Mouse (Mus musculus) limb, embryonic 11.5 days (tissue): Measurements from ENCODE around the gene Etfdh. TPM values are rescaled to one million over a fixed set of nuclear protein-coding genes. Genes with fewer than 3 reads are reported as not detected.
A peak's percentile ranks its signal among the peaks of the same experiment; 100 is the strongest.

Source experiments
- ATAC-seq: fragments of 200-750 bp; cut with Nextera tagmentation; 2 replicates; pipeline ENCODE4 v1.8.0; 2017; ENCODE audit warnings: low read depth; ENCODE audit not compliant: insufficient number of reproducible peaks, low FRiP score, low TSS enrichment
- DNase-seq: peaks from one replicate; pipeline ENCODE4 v3.0.0-alpha.2; 2015; ENCODE audit warnings: low spot score
- H3K27ac ChIP-seq: fragments of 300-500 bp; sonication (generic); replicated peaks from 2 replicates; pipeline ENCODE4 v1.5.1; 2014; ENCODE audit warnings: low read depth, mild to moderate bottlenecking, low read length
- H3K27me3 ChIP-seq: fragments of 300-500 bp; sonication (generic); 2 replicates; pipeline ENCODE4 v1.6.1; 2014; ENCODE audit warnings: mild to moderate bottlenecking, low read length, mixed read lengths; ENCODE audit not compliant: control insufficient read depth, insufficient read depth
- H3K36me3 ChIP-seq: fragments of 300-500 bp; sonication (generic); 2 replicates; pipeline ENCODE4 v1.6.1; 2014; ENCODE audit warnings: mild to moderate bottlenecking, low read length, moderate library complexity, mixed read lengths; ENCODE audit not compliant: control insufficient read depth, insufficient read depth
- H3K4me1 ChIP-seq: fragments of 300-500 bp; sonication (generic); 2 replicates; pipeline ENCODE4 v1.6.1; 2014; ENCODE audit warnings: low read length, mixed read lengths; ENCODE audit not compliant: control insufficient read depth, insufficient read depth
- H3K4me2 ChIP-seq: fragments of 300-500 bp; sonication (generic); 2 replicates; pipeline ENCODE4 v1.6.1; 2014; ENCODE audit warnings: low read depth, mild to moderate bottlenecking, moderate library complexity; ENCODE audit not compliant: severe bottlenecking
- H3K4me3 ChIP-seq: fragments of 300-500 bp; sonication (generic); 2 replicates; pipeline ENCODE4 v1.5.1; 2014; ENCODE audit warnings: low read depth, low read length
- H3K9ac ChIP-seq: fragments of 300-500 bp; sonication (generic); 2 replicates; pipeline ENCODE4 v1.6.1; 2014; ENCODE audit warnings: mild to moderate bottlenecking, low read length
- H3K9me3 ChIP-seq: fragments of 300-500 bp; sonication (generic); 2 replicates; pipeline ENCODE4 v1.6.1; 2016; ENCODE audit warnings: low read length; ENCODE audit not compliant: control insufficient read depth
- WGBS: fragments of 180-500 bp; shearing (Covaris S2); extraction: QIAGEN DNeasy Blood & Tissue Kit; methylation state at CpG from one replicate; pipeline ENCODE4 v1.1.7; 2014; 5-methylcytosine and 5-hydroxymethylcytosine counted together
- polyA plus RNA-seq: library from polyadenylated mRNA; unstranded; fragments of >200 nt; fragmentation: Nextera tagmentation; extraction: Ambion mirVana; gene quantifications from 2 replicates; pipeline ENCODE4 v1.2.1, GENCODE M21; 2014

Etfdh gene
- polyA plus RNA-seq, 1 experiment from 2014 or later, result 46.6 TPM

DNA sequence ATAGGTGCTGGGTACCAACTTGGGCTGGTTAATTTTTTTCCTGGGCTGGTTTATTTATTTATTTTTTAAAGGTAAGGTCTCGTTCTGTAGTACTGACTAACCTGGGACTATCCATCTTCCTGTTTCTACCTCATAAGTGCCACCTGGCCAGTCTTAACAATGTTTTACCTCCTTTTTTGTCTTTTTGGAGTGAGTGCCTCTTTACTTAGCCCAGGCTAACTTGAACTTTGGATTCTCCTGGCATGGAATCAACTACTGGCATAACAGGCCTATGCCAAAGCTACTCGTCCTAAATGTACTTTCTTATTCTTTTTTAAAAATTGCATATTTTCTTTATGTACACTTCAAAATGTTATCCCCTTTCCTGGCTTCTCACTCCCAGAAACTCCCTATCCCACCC lies 39.6 kb downstream of the Etfdh start:
- Histone ChIP-seq H3K27me3 (no peaks in the 10 kb centered on the region), H3K36me3 (peaks cover 3% of the 10 kb centered on the region; the same call in 1 of the 2 replicates), H3K4me1 (0 out of 2 replicates have a peak, but pooled peaks cover 3% of the 10 kb centered on the region), H3K9ac (no peak overlapping the region), H3K27ac (no peak overlapping the region), H3K4me2 (no peak overlapping the region), H3K4me3 (no peak overlapping the region), H3K9me3 (no peaks in the 10 kb centered on the region)
- ATAC-seq (no peak), DNase-seq (no peak)
- 83% methylated on average over 2 of the region's 2 CpGs for WGBS

GRCm38 (mm10) chr3:79586804-79587203 lies 42.5 kb downstream of the Etfdh start:
- 8% methylated on average over 6 of the region's 6 CpGs for WGBS
- peak; percentile 96 for DNase-seq
- Histone ChIP-seq H3K4me3 (no peak overlapping the region), H3K4me2 (no peak overlapping the region), H3K9ac (no peak overlapping the region), H3K9me3 (no peaks in the 10 kb centered on the region), H3K27me3 (no peaks in the 10 kb centered on the region), H3K36me3 (no peaks in the 10 kb centered on the region), H3K4me1 (no peaks in the 10 kb centered on the region), H3K27ac (no peak overlapping the region)
- ATAC-seq, result peak; percentile 74

- ATAC-seq, result no peak
- Histone ChIP-seq H3K9me3 (no peaks in the 10 kb centered on the region), H3K27me3 (no peaks in the 10 kb centered on the region), H3K4me3 (no peak overlapping the region), H3K4me2 (no peak overlapping the region), H3K27ac (no peak overlapping the region), H3K9ac (no peak overlapping the region), H3K4me1 (0 out of 2 replicates have a peak, but pooled peaks cover 3% of the 10 kb centered on the region), H3K36me3 (no peaks in the 10 kb centered on the region)
- DNase-seq, result no peak
- WGBS, result 77% methylated on average over 5 of the region's 5 CpGs
Observed at GRCm38 (mm10) chr3:79579891-79580575, 49.3 kb downstream of the Etfdh start.

DNA sequence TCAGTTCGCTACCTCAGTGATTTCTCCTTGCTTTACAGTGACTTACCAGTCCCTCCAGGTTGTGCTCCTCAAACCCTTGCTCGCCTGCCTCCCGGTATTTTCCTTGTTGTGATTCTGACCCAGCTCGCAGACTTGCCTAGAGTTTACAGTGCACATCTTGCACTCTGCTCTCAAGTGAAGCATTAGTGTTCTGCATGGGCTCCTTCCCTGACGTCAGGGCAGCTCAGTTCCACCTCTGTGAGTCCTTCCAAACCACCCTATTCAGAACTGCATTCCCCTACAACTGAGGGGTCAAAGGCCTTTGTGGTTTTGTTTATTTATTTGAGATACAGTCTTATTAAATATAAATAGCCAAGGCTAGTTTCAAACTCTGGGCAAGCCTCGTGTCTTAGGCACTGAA lies 51.1 kb downstream of the Etfdh start:
- no peaks in the 10 kb centered on the region for H3K36me3 ChIP-seq
- H3K4me3 ChIP-seq, result no peak overlapping the region
- H3K27ac ChIP-seq, result no peak overlapping the region
- H3K4me2 ChIP-seq, result no peak overlapping the region
- no peak for DNase-seq
- H3K27me3 ChIP-seq, result no peaks in the 10 kb centered on the region
- no peaks in the 10 kb centered on the region for H3K9me3 ChIP-seq
- 77% methylated on average over 6 of the region's 6 CpGs for WGBS
- H3K4me1 ChIP-seq, result 0 out of 2 replicates have a peak, but pooled peaks cover 3% of the 10 kb centered on the region
- H3K9ac ChIP-seq, result no peak overlapping the region
- ATAC-seq, result no peak

DNA sequence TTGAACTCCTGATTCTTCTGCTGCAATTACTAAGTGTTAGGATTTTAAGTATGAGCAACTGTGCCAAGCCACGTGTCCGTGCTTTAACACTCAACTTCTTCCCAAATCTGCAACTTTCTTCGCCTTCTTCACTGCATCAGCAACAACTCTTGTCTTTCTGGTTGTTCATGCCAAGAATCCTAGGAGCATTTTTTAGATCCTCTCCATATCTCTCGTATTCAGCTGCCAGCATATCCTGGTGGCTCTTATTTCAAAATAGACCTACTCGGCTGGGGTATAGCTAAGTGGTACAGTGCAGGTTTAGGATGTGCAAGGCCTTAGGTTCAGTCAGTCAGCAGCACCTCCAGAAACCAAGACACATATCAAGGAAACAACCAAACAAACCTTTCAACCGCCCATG lies 51.7 kb downstream of the Etfdh start:
- H3K9ac ChIP-seq, result no peak overlapping the region
- no peaks in the 10 kb centered on the region for H3K36me3 ChIP-seq
- no peaks in the 10 kb centered on the region for H3K9me3 ChIP-seq
- ATAC-seq, result no peak
- WGBS, result 87% methylated on average over 6 of the region's 6 CpGs
- H3K4me1 ChIP-seq, result 0 out of 2 replicates have a peak, but pooled peaks cover 3% of the 10 kb centered on the region
- no peak overlapping the region for H3K4me2 ChIP-seq
- DNase-seq, result no peak
- H3K27ac ChIP-seq, result no peak overlapping the region
- no peak overlapping the region for H3K4me3 ChIP-seq
- no peaks in the 10 kb centered on the region for H3K27me3 ChIP-seq

GRCm38 (mm10) chr3:79576865-79577264 lies 52.4 kb downstream of the Etfdh start:
- 46% methylated on average over 5 of the region's 5 CpGs for WGBS
- H3K4me1 ChIP-seq, result 0 out of 2 replicates have a peak, but pooled peaks cover 3% of the 10 kb centered on the region
- H3K27ac ChIP-seq, result no peak overlapping the region
- no peaks in the 10 kb centered on the region for H3K9me3 ChIP-seq
- H3K36me3 ChIP-seq, result no peaks in the 10 kb centered on the region
- H3K27me3 ChIP-seq, result no peaks in the 10 kb centered on the region
- H3K4me2 ChIP-seq, result no peak overlapping the region
- DNase-seq (no peak), ATAC-seq (no peak)
- no peak overlapping the region for H3K4me3 ChIP-seq
- no peak overlapping the region for H3K9ac ChIP-seq

DNA sequence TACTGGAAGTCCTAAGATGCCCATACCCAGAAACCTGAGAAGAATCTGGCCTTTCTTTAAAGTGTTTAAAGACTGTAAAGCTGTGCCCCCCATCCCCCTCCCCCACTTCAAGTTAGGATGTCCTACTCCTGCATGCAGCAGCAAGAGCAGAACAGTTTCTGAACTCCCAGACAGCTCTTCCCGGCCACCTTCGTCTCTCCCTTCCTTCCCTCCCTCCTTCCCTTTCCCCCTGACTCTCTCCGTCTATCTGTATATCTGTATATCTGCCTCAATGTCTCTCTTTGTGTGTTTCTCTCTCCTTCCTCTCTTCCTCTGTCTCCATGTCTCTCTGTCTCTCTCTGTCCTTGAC lies 52.9 kb downstream of the Etfdh start:
- no peak overlapping the region for H3K9ac ChIP-seq
- no peak overlapping the region for H3K4me2 ChIP-seq
- no peaks in the 10 kb centered on the region for H3K27me3 ChIP-seq
- H3K4me3 ChIP-seq, result no peak overlapping the region
- no peak for ATAC-seq
- DNase-seq, result no peak
- 0 out of 2 replicates have a peak, but pooled peaks cover 3% of the 10 kb centered on the region for H3K4me1 ChIP-seq
- H3K9me3 ChIP-seq, result no peaks in the 10 kb centered on the region
- WGBS, result 16% methylated on average over 3 of the region's 3 CpGs
- H3K27ac ChIP-seq, result no peak overlapping the region
- H3K36me3 ChIP-seq, result no peaks in the 10 kb centered on the region

DNA sequence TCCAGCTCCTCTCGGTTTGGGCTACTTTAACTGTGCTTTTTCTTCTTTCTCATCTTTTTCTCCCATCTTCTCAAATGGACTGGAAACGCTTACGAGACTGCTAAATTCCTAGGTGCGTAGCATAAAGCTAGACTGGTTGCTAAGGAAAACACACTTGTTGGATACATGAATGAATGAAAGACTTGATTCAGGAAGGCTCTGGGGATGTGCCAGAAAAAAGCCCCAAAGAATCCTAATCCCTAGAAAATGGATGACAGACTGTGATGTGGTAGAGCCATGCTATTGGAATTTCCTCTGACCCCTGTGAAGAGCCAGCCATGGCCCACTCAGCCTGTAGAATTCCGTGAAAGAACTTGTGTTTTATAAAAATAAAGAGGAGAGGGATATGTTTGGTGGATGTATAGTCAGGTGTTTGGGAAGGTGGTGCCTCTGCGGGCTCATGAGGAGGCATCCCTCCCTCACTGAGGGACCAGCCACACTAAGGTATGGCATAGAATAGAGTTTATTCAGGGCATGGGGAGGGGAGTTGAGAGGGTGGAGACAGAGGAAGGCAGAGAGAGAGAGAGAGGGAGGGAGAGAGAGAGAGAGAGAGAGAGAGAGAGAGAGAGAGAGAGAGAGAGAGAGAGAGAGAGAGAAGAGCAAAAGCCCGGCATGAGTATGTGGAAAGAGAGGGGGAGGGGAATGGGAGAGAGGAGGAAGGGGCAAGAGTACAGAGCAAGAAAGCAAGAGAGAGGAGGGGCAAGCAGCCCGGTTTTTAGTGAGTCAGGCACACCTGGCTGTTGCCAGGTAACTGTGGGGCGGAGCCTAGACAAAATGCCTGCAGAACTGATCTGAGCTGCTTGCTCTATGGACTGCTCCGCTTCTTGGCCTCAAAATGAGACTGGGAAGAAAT lies 53.5 kb downstream of the Etfdh start:
- Histone ChIP-seq H3K27ac (no peak overlapping the region), H3K4me1 (0 out of 2 replicates have a peak, but pooled peaks cover 3% of the 10 kb centered on the region), H3K36me3 (no peaks in the 10 kb centered on the region), H3K4me3 (no peak overlapping the region), H3K9me3 (no peaks in the 10 kb centered on the region), H3K4me2 (no peak overlapping the region), H3K9ac (no peak overlapping the region), H3K27me3 (no peaks in the 10 kb centered on the region)
- ATAC-seq (peak; percentile 52), DNase-seq (peak; percentile 49)
- WGBS, result 42% methylated on average over 10 of the region's 10 CpGs
